Mouse (Mus musculus): ENCODE data around the gene Acss2.

DNA sequence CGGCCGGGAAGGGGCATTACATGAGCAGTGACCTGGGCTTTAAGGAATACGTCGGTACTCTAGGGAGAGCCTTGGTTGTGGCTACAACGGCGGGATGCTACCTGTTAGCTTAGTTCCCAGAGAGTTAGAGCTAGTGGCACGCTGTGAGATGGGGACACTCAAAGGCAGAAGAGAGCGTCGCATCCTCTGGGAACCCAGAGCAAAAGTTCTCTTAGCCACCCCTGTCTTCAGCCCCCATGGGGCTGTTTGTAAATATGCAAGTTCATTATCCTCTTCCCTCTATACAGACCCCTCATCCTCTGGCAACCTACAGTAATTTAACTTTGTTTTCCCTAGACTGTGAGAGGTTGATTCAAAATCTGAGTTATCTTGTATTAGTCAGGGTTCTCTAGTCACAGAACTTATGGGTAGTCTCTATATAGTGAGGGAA lies 75.1 kb downstream of the Acss2 start:
- TF ChIP-seq CTCF (IDR thresholded peaks at IDR 0.05; ENCODE audit: low read depth, low read length): no peak
- TF ChIP-seq POLR2A (IDR thresholded peaks at IDR 0.05; ENCODE audit: borderline replicate concordance, low read depth, low read length): no peak

Measured in bone marrow macrophage, adult 2 months (primary cell).